Mouse (Mus musculus) lung, embryonic 14.5 days (tissue): ENCODE data around the gene Arhgef28. TPM values are rescaled to one million over a fixed set of nuclear protein-coding genes. Genes with fewer than 3 reads are reported as not detected.

ENCODE experiments used
- ATAC-seq: fragments of 200-750 bp; cut with Nextera tagmentation; 2 replicates; pipeline ENCODE4 v1.8.0; 2017; ENCODE audit warnings: mild to moderate bottlenecking, moderate TSS enrichment, moderate library complexity; ENCODE audit not compliant: insufficient read depth
- DNase-seq: peaks from one replicate; pipeline ENCODE4 v3.0.0-alpha.2; 2015
- H3K27ac ChIP-seq: fragments of 300-500 bp; sonication (generic); 2 replicates; pipeline ENCODE4 v1.5.1; 2014; ENCODE audit warnings: low read depth, mild to moderate bottlenecking, moderate library complexity
- H3K27me3 ChIP-seq: fragments of 300-500 bp; sonication (generic); 2 replicates; pipeline ENCODE4 v1.6.1; 2014; ENCODE audit warnings: low read length, control low read depth; ENCODE audit not compliant: insufficient read depth
- H3K36me3 ChIP-seq: fragments of 300-500 bp; sonication (generic); 2 replicates; pipeline ENCODE4 v1.6.1; 2014; ENCODE audit warnings: control low read depth; ENCODE audit not compliant: insufficient read depth
- H3K4me1 ChIP-seq: fragments of 300-500 bp; sonication (generic); 2 replicates; pipeline ENCODE4 v1.6.1; 2014; ENCODE audit warnings: antibody characterized with exemption, control low read depth; ENCODE audit not compliant: insufficient read depth
- H3K4me2 ChIP-seq: fragments of 300-500 bp; sonication (generic); 2 replicates; pipeline ENCODE4 v1.6.1; 2014; ENCODE audit warnings: mild to moderate bottlenecking
- H3K4me3 ChIP-seq: fragments of 300-500 bp; sonication (generic); 2 replicates; pipeline ENCODE4 v1.5.1; 2014; ENCODE audit warnings: low read depth, low read length
- H3K9ac ChIP-seq: fragments of 300-500 bp; sonication (generic); 2 replicates; pipeline ENCODE4 v1.6.1; 2014
- H3K9me3 ChIP-seq: fragments of 300-500 bp; sonication (generic); 2 replicates; pipeline ENCODE4 v1.6.1; 2016; ENCODE audit warnings: low read depth, low read length, control low read depth
- CTCF ChIP-seq: IDR thresholded peaks from 2 replicates; pipeline ENCODE4 v1.5.1; 2016; ENCODE audit warnings: antibody characterized with exemption, low read depth
- WGBS: fragments of 180-500 bp; shearing (Covaris S2); extraction: QIAGEN DNeasy Blood & Tissue Kit; methylation state at CpG from one replicate; pipeline ENCODE4 v1.1.7; 2014; 5-methylcytosine and 5-hydroxymethylcytosine counted together
- polyA plus RNA-seq: library from polyadenylated mRNA; unstranded; fragments of >200 nt; fragmentation: Nextera tagmentation; extraction: Ambion mirVana; gene quantifications from 2 replicates; pipeline ENCODE4 v1.2.1, GENCODE M21; 2014

The Arhgef28 gene
- polyA plus RNA-seq, 1 experiment from 2014 or later: 15.0 TPM

DNA sequence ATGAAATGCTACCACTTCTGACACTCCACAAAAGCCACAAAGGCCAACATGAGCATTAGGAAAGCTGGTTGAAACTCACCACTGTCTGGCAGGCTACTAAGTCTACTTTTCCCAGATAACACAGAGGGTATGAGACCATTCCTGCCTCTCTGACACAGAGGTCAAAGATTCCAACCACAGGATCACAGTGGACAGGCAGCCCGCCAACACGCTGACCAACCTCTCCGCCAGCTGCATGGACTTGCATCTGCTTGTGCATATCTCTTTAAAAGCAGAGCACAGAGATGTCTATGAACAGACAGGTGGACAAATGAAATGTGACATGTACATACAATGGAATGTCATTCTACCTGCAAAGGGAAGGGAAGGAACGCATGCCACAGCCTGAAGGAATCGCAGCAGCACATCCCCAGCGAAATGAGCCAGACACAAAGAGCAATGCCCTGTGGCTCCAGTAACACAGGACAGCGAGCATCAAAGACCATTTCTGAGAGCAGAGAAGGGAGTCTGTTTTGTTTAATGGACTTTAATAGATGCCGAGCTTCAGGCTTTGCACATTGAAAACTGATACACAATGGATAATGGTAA, 59.6 kb downstream of the Arhgef28 start:
- H3K4me3 ChIP-seq: no peak overlapping the region
- TF ChIP-seq CTCF: no peak
- no peaks in the 10 kb centered on the region for H3K4me1 ChIP-seq
- WGBS: 79% methylated on average over 8 of the region's 8 CpGs
- no peak overlapping the region for H3K4me2 ChIP-seq
- H3K36me3 ChIP-seq: no peaks in the 10 kb centered on the region
- H3K9me3 ChIP-seq: no peaks in the 10 kb centered on the region
- no peak overlapping the region for H3K27ac ChIP-seq
- ATAC-seq (no peak), DNase-seq (no peak)
- H3K27me3 ChIP-seq: no peaks in the 10 kb centered on the region
- H3K9ac ChIP-seq: no peak overlapping the region

DNA sequence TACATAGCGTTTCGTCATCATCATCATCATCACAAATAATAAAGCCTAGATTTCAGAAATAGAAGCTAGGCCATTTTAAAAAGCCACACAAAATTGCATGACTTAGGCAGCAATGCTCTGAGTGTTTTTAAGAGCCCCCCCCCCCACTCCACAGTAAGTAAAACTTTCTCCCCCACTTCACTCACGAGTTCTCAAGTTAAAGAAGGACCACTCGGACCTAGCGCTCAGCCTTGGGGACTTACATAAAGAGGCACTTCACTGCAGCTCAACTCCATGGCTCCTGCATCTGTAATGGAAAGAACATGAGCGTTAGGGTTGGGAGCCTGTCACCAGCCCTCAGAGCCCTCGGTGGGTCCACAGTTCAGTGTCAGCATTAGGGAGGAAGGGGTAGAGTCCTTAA, 60.9 kb downstream of the Arhgef28 start:
- WGBS: 63% methylated on average over 7 of the region's 7 CpGs
- TF ChIP-seq CTCF: no peak
- no peak overlapping the region for H3K27ac ChIP-seq
- no peaks in the 10 kb centered on the region for H3K27me3 ChIP-seq
- no peak overlapping the region for H3K9ac ChIP-seq
- no peaks in the 10 kb centered on the region for H3K9me3 ChIP-seq
- no peaks in the 10 kb centered on the region for H3K36me3 ChIP-seq
- no peak overlapping the region for H3K4me2 ChIP-seq
- DNase-seq: no peak
- no peak for ATAC-seq
- H3K4me3 ChIP-seq: no peak overlapping the region
- no peaks in the 10 kb centered on the region for H3K4me1 ChIP-seq

DNA sequence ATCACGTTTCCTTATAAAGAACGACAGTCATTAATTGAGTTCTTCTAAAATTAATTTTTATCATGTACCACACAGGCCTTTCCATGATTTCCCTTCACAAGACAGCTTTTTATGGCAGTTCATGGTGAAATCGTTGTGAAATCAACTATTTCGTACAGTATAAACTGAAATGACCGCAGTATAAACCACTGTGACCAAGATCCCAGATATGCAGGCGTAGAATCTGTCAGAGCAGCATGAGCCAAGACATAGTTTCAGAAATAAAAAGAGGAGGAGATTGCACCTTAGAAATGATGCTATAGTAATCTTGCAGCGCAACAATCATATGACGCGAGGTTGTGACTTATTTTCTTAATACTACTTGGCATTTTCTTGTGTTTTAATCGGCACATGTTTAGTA, 63.2 kb downstream of the Arhgef28 start:
- Histone ChIP-seq H3K27me3 (no peaks in the 10 kb centered on the region), H3K4me2 (no peak overlapping the region), H3K9me3 (no peaks in the 10 kb centered on the region), H3K4me1 (no peaks in the 10 kb centered on the region), H3K9ac (no peak overlapping the region), H3K4me3 (no peak overlapping the region), H3K36me3 (no peaks in the 10 kb centered on the region), H3K27ac (no peak overlapping the region)
- 84% methylated on average over 10 of the region's 10 CpGs for WGBS
- DNase-seq: no peak
- no peak for ATAC-seq
- TF ChIP-seq CTCF: no peak

DNA sequence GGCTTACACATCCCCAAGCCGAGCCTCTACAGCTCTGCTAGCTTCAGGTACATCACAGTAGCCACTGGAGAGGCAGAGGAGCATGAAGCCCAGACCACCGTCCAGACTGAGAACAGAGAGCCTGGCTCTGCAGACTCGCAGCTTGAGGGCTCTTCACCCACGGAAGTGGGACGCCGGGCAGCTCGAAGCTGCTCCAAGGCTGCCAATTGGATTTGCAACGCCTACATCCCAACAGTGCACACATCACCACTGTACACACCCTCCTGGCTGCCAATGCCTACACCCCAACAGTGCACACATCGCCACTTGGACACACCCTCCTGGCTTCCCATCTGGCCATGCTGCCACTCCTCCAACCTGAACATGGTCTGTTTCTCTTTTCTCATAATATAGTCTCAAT, 65.6 kb downstream of the Arhgef28 start:
- WGBS: 53% methylated on average over 9 of the region's 9 CpGs
- H3K27me3 ChIP-seq: no peaks in the 10 kb centered on the region
- no peak overlapping the region for H3K4me3 ChIP-seq
- no peaks in the 10 kb centered on the region for H3K9me3 ChIP-seq
- DNase-seq (peak; percentile 48), ATAC-seq (peak; percentile 75)
- H3K27ac ChIP-seq: no peak overlapping the region; the same call in 1 of the 2 replicates
- TF ChIP-seq CTCF: no peak
- H3K4me1 ChIP-seq: peaks cover 8% of the 10 kb centered on the region
- no peaks in the 10 kb centered on the region for H3K36me3 ChIP-seq
- H3K9ac ChIP-seq: no peak overlapping the region
- peak overlapping the region; percentile 20; the same call in 1 of the 2 replicates for H3K4me2 ChIP-seq

DNA sequence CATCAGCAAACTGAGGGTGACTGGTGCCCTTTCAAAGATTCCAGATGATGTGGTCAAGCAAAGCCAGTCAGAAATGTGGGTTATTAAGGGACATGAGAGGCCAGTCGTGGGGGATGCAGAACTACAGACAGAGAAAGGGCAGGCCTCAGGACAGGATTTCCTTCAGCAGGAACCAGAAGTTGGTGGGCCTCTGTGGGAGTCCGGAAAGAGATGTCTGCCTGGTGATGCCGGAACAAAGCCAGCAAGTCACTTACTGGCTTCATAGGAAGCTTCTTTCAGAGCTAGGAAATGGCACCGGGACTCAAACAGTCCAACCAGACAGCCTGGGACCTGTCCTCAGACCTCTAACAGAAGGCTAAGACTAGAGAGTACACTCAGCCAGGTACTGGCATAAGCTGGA, 67.5 kb downstream of the Arhgef28 start:
- no peak for ATAC-seq
- TF ChIP-seq CTCF: no peak
- Histone ChIP-seq H3K27ac (no peak overlapping the region), H3K9me3 (no peaks in the 10 kb centered on the region), H3K9ac (no peak overlapping the region), H3K4me3 (no peak overlapping the region), H3K27me3 (no peaks in the 10 kb centered on the region), H3K36me3 (no peaks in the 10 kb centered on the region), H3K4me2 (no peak overlapping the region), H3K4me1 (peaks cover 8% of the 10 kb centered on the region)
- WGBS: 70% methylated on average over 4 of the region's 4 CpGs
- no peak for DNase-seq

DNA sequence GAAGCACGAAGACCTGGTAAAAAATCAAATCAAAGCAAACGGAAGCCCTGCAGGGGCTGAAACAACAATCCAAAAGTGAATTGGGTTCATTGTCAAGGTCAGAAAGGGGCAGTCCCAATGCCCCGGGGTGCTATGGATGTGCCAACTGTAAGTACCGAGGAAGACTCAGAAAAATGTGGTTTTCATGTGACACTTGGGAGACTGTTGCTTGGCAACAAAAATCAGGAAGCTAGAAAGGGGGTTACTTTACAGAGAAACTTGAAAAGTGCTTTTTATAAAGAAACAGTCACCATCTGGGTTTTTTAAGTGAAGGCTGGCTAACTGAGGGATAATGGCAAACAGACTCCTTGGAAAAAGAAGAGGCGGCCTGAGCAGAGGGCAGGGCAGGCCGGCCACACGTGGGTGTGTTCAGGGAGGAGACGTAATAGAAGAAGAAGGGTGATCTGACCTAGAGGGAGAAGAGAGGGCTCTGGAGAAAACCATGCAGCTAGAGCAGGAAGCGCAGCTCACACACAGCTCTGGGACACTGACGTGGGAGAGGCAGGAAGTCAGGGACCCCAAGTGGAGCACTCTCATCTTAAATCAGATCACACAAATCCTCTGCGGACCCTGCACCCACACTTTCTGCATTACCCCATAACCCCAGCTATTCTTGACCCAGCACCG, 70.2 kb downstream of the Arhgef28 start:
- H3K4me3 ChIP-seq: no peak overlapping the region
- no peak overlapping the region for H3K27ac ChIP-seq
- H3K4me1 ChIP-seq: peaks cover 8% of the 10 kb centered on the region
- peak overlapping the region; percentile 16; the same call in 1 of the 2 replicates for H3K9ac ChIP-seq
- WGBS: 35% methylated on average over 12 of the region's 12 CpGs
- H3K9me3 ChIP-seq: no peaks in the 10 kb centered on the region
- TF ChIP-seq CTCF: no peak
- no peak overlapping the region for H3K4me2 ChIP-seq
- no peaks in the 10 kb centered on the region for H3K27me3 ChIP-seq
- ATAC-seq (no peak), DNase-seq (no peak)
- no peaks in the 10 kb centered on the region for H3K36me3 ChIP-seq

DNA sequence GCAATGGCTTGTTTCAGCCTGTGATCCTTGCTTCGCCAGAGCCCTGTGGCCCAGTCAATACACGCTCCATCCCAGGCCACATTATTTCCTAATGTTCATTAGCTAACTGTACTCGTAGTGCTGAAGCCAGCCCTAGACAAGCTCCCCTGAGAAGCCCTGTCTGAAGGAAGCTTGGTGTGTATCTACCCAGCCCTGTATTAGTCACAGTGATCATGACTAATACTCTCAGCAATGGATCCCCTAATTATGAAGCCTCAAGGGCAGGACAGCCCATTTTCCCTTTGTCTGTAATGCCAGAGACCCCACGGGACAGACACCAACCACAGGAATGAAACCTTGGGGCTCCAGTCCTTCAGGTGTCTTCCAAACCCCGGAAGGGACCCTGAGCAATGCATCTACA, 73.3 kb downstream of the Arhgef28 start:
- TF ChIP-seq CTCF: no peak
- Histone ChIP-seq H3K4me2 (no peak overlapping the region), H3K36me3 (no peaks in the 10 kb centered on the region), H3K4me1 (peaks cover 8% of the 10 kb centered on the region), H3K4me3 (no peak overlapping the region), H3K27ac (no peak overlapping the region), H3K27me3 (no peaks in the 10 kb centered on the region), H3K9me3 (no peaks in the 10 kb centered on the region), H3K9ac (no peak overlapping the region)
- DNase-seq: no peak
- 76% methylated on average over 5 of the region's 5 CpGs for WGBS
- ATAC-seq: no peak
